ENCODE assay signal across 37 mouse cellular contexts in genomic region chr2:130591016-130591415, GRCm38 (mm10). TPM values are rescaled to one million over a fixed set of nuclear protein-coding genes. Genes with fewer than 3 reads are reported as not detected.
"Had no signal": no experiment of that assay in that cellular context is flagged by ENCODE, and none has a peak within 500 bp of the region (broad histone marks: within the 10 kb centered on the region; RNA-seq: fewer than 3 reads in every experiment).

No protein-coding gene starts in this region.

- ATAC-seq: hindbrain, postnatal 0 days; intestine, embryonic 16.5 days; liver, embryonic 12.5 days had no signal

- H3K27ac ChIP-seq: heart, adult 2 months; heart, embryonic 13.5 days; heart, embryonic 15.5 days; hindbrain, embryonic 13.5 days; hindbrain, embryonic 15.5 days; hindbrain, postnatal 0 days; kidney, embryonic 15.5 days; kidney, postnatal 0 days; limb, embryonic 13.5 days; limb, embryonic 15.5 days; liver, embryonic 12.5 days; liver, embryonic 14.5 days had no signal

- DNase-seq: heart, adult 11 months; heart, adult 2 months; heart, postnatal 14 days; heart, postnatal 36 days; kidney, adult 11 months; kidney, adult 2 months; kidney, adult 9 months; kidney, postnatal 14 days; kidney, postnatal 36 days; layer of hippocampus, adult 9-11 months; layer of hippocampus, postnatal 36 days; left cerebral cortex, postnatal 4 days had no signal

- H3K27me3 ChIP-seq: heart, embryonic 13.5 days; heart, embryonic 15.5 days; hindbrain, embryonic 13.5 days; hindbrain, embryonic 15.5 days; kidney, embryonic 15.5 days; limb, embryonic 13.5 days; limb, embryonic 15.5 days; liver, embryonic 12.5 days had no signal

- H3K4me1 ChIP-seq: hindbrain, embryonic 13.5 days; hindbrain, embryonic 15.5 days; kidney, embryonic 15.5 days; limb, embryonic 13.5 days had no signal

- H3K4me3 ChIP-seq: heart, adult 2 months; heart, embryonic 13.5 days; heart, embryonic 15.5 days; hindbrain, embryonic 13.5 days; hindbrain, embryonic 15.5 days; kidney, embryonic 15.5 days; limb, embryonic 13.5 days; limb, embryonic 15.5 days; liver, embryonic 12.5 days had no signal

RNA-seq across cellular contexts. Expression of gene Avp, which starts 8.7 kb away (rescaled TPM):
- total RNA-seq: gastrocnemius, adult 8-10 months; hematopoietic stem cell, adult 5-6 weeks; liver, adult 2 months had no signal
- polyA plus RNA-seq: gonadal fat pad, adult 2 months; heart, adult 2 months; heart, embryonic 13.5 days; heart, embryonic 15.5 days; hindbrain, embryonic 11.5 days; hindbrain, embryonic 13.5 days; hindbrain, embryonic 15.5 days; intestine, embryonic 14.5 days; intestine, embryonic 16.5 days; kidney, adult 2 months; kidney, embryonic 15.5 days; kidney, postnatal 0 days; large intestine, adult 2 months; limb, embryonic 11.5 days; limb, embryonic 13.5 days; limb, embryonic 15.5 days; liver, adult 2 months; liver, embryonic 12.5 days; liver, embryonic 14.5 days had no signal

RNA-seq across cellular contexts. Expression of gene Oxt, which starts 15.0 kb away (rescaled TPM):
- total RNA-seq: gastrocnemius, adult 8-10 months; heart, adult 2 months; heart, postnatal 14 days; heart, postnatal 36 days; hematopoietic stem cell, adult 5-6 weeks; layer of hippocampus, adult 18-20 months; layer of hippocampus, postnatal 14 days; layer of hippocampus, postnatal 36 days; left cerebral cortex, adult 18-20 months; liver, adult 2 months had no signal
- polyA plus RNA-seq: gonadal fat pad, adult 2 months; heart, adult 2 months; heart, embryonic 11.5 days; heart, embryonic 13.5 days; heart, embryonic 15.5 days; heart, postnatal 0 days; hindbrain, embryonic 11.5 days; hindbrain, embryonic 13.5 days; hindbrain, embryonic 15.5 days; hindbrain, postnatal 0 days; intestine, embryonic 14.5 days; intestine, embryonic 16.5 days; kidney, adult 2 months; kidney, embryonic 15.5 days; large intestine, adult 2 months; limb, embryonic 11.5 days; limb, embryonic 13.5 days; limb, embryonic 15.5 days; liver, adult 2 months; liver, embryonic 12.5 days; liver, embryonic 14.5 days had no signal
